Mouse (Mus musculus): Measurements from ENCODE around the gene Ric8a. TPM values are rescaled to one million over a fixed set of nuclear protein-coding genes. Genes with fewer than 3 reads are reported as not detected.

The Ric8a gene
- polyA plus RNA-seq, 1 experiment from 2014 or later, result 85.7 TPM

DNA sequence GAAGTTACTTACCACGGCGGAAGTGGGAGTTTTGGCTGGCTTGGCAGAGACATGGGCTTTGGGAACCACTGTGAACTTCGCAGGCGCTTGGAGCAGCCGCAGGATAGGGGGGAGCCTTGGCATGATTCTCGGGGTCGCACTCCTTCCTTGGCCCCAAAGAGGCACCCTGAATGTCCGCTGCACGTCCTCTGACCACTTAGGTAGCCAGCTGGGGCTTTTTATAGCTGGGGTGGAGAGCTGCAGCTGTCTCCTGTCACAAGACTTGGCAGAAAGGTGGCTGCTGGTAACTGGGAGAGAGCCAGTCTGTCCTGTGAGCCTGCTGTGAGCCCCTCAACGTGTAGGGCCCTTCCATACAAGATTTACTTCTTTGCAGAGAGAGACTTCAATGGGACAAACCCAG lies 43.5 kb downstream of the Ric8a start, which contains the start of gene Cox8b:
Gene Cox8b, minus strand, starts transcription at position 227 of the 400 bp plus-strand sequence.
- ATAC-seq (ENCODE audit: insufficient number of reproducible peaks, low FRiP score, low TSS enrichment, low read depth), result no peak
- Histone ChIP-seq H3K9me3 (no peaks in the 10 kb centered on the region), H3K36me3 (peaks cover 40% of the 10 kb centered on the region), H3K9ac (no peak within 1 kb of the TSS), H3K4me2 (no peak within 1 kb of the TSS), H3K27ac (peak within 1 kb of the TSS; percentile 8; the same call in 1 of the 2 replicates), H3K27me3 (no peaks in the 10 kb centered on the region), H3K4me1 (0 out of 2 replicates have a peak, but pooled peaks cover 7% of the 10 kb centered on the region), H3K4me3 (no peak within 1 kb of the TSS)
- WGBS, result 68% methylated on average over 10 of the region's 10 CpGs

DNA sequence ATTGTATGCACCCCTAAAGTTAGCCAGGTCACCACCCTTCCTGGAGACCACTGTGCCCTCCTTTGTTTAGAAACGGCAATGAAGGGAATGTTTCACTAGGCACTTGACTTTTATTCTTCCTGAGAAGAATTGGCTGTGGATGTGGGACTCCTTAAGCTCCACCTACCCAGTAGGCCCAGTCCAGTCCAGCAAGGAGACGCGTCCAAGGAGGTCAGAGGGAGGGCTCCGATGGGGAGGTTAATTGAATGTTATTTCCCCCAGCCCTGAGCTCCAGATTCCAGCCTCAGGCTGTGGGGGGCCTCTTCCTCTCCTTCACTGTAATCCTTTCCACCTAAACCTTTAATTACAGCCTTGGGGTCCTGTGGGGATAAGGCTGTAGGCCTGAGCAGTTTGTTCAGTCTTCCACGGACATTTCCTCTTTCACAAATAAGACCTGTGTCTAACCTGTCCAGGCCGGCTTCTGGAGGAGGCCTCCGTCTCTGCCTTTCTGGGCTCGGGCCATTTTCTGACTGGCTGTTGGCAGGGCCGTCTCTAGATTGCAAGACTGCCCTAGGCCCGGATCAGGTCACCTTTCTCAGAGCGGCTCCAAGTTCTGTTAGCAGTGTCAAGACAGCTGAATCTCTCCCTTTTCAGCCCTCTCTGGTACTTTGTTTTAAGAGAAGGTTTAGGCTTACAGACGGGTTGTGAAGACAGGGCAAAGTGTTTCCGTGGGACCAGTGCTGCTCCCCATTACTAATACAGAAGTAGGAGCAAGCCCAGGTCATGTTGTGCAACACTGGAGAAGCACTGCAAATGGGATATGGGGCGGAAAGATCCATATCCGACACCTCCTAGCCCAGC lies 45.5 kb downstream of the Ric8a start:
- 58% methylated on average over 15 of the region's 15 CpGs for WGBS
- Histone ChIP-seq H3K27ac (no peak overlapping the region), H3K9ac (0 out of 2 replicates have a peak overlapping the region, but pooled peaks have one; percentile 4), H3K4me3 (no peak overlapping the region), H3K27me3 (no peaks in the 10 kb centered on the region), H3K4me1 (0 out of 2 replicates have a peak, but pooled peaks cover 7% of the 10 kb centered on the region), H3K36me3 (peaks cover 27% of the 10 kb centered on the region), H3K9me3 (no peaks in the 10 kb centered on the region), H3K4me2 (no peak overlapping the region)
- ATAC-seq (ENCODE audit: insufficient number of reproducible peaks, low FRiP score, low TSS enrichment, low read depth), result no peak

DNA sequence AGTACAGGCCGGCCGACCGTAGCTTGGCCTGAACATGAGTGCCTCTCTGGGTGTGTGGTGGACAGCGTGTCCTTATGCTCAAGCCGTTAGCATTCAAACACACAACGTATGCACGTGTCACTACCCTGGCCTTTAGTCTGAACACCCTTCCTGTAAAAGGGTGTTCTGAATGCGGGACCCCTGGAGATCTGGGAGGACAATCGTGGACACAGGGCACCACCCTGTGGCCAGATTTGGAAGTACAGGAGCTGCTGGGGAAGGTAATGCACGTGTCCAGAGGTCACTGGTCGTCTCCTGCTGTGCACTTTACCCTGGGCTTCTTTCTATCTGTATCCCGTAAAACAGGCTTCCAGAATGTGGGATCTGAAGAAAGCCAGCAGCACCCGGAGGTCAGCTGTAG lies 46.5 kb downstream of the Ric8a start:
- peaks cover 9% of the 10 kb centered on the region; the same call in 1 of the 2 replicates for H3K4me1 ChIP-seq
- no peak overlapping the region for H3K27ac ChIP-seq
- H3K27me3 ChIP-seq, result no peaks in the 10 kb centered on the region
- no peak for ATAC-seq (ENCODE audit: insufficient number of reproducible peaks, low FRiP score, low TSS enrichment, low read depth)
- H3K36me3 ChIP-seq, result peaks cover 18% of the 10 kb centered on the region
- H3K9ac ChIP-seq, result no peak overlapping the region
- 19% methylated on average over 13 of the region's 13 CpGs for WGBS
- H3K9me3 ChIP-seq, result no peaks in the 10 kb centered on the region
- no peak overlapping the region for H3K4me3 ChIP-seq
- H3K4me2 ChIP-seq, result no peak overlapping the region

DNA sequence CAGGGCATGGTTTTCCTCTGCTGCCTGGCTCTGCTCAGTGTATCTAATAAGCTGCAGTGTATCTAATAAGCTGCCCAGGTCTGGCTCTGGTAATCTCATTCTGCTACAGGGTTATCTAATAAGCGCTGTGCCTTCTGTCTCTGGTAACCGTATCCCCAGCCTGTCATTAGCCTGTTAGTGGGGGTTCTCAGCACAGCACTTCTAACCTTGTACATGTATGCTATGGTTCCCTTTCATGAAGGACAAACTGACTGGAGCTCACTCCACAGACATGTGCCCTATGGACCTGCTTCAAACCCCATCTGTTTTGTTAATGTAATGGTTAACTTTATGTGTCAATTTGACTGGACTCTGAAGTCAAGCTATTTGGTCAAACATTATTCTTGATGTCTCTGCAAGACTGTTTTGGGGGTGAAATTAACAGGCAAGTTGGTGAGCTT lies 48.9 kb downstream of the Ric8a start:
- no peak overlapping the region for H3K9ac ChIP-seq
- H3K4me2 ChIP-seq, result no peak overlapping the region
- H3K36me3 ChIP-seq, result no peaks in the 10 kb centered on the region
- H3K4me3 ChIP-seq, result no peak overlapping the region
- H3K4me1 ChIP-seq, result peaks cover 17% of the 10 kb centered on the region
- no peak overlapping the region for H3K27ac ChIP-seq
- WGBS, result 70% methylated on average over 2 of the region's 2 CpGs
- no peaks in the 10 kb centered on the region for H3K9me3 ChIP-seq
- no peaks in the 10 kb centered on the region for H3K27me3 ChIP-seq
- no peak for ATAC-seq (ENCODE audit: insufficient number of reproducible peaks, low FRiP score, low TSS enrichment, low read depth)

DNA sequence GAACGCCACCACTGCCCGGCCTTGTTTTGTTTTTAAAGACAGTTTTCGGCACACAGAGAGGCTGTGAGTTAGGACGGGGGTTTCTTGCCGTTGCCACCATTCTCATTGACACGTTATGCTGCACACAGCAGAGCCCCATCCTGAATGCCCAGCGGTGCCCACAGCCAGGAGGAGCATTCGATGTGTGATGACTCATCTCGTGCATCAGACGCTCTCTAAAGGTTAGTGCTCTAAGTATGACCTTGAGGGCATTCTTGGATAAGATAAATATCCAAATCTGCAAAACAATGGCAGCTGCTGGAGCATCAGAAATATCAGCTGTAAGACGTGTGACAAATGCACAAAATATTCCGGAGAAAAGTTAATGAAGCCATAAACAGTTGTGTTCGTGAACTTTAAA lies 50.4 kb downstream of the Ric8a start:
- no peak overlapping the region for H3K4me3 ChIP-seq
- no peak overlapping the region for H3K27ac ChIP-seq
- 83% methylated on average over 13 of the region's 13 CpGs for WGBS
- no peaks in the 10 kb centered on the region for H3K27me3 ChIP-seq
- no peak overlapping the region for H3K4me2 ChIP-seq
- H3K4me1 ChIP-seq, result peaks cover 17% of the 10 kb centered on the region
- H3K9me3 ChIP-seq, result no peaks in the 10 kb centered on the region
- no peaks in the 10 kb centered on the region for H3K36me3 ChIP-seq
- no peak for ATAC-seq (ENCODE audit: insufficient number of reproducible peaks, low FRiP score, low TSS enrichment, low read depth)
- H3K9ac ChIP-seq, result no peak overlapping the region

DNA sequence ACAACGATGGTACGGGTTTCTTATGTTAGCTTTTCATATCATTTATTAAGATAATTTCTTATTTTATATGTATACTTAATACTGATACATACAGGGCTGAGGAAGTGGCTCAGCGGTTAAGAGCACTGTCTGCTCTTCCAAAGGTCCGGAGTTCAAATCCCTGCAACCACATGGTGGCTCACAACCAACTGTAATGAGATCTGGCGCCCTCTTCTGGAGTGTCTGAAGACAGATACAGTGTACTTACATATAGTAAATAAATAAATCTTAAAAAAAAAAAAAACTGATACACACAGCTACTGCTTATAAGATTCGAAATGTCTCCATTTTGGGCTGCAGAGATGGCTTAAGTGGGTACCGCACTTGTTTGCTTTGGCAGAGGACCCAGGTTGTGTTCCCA lies 50.9 kb downstream of the Ric8a start:
- Histone ChIP-seq H3K9ac (no peak overlapping the region), H3K4me2 (no peak overlapping the region), H3K9me3 (no peaks in the 10 kb centered on the region), H3K27me3 (no peaks in the 10 kb centered on the region), H3K27ac (no peak overlapping the region), H3K4me1 (peaks cover 17% of the 10 kb centered on the region), H3K36me3 (no peaks in the 10 kb centered on the region), H3K4me3 (no peak overlapping the region)
- no peak for ATAC-seq (ENCODE audit: insufficient number of reproducible peaks, low FRiP score, low TSS enrichment, low read depth)
- 83% methylated on average over 7 of the region's 7 CpGs for WGBS

DNA sequence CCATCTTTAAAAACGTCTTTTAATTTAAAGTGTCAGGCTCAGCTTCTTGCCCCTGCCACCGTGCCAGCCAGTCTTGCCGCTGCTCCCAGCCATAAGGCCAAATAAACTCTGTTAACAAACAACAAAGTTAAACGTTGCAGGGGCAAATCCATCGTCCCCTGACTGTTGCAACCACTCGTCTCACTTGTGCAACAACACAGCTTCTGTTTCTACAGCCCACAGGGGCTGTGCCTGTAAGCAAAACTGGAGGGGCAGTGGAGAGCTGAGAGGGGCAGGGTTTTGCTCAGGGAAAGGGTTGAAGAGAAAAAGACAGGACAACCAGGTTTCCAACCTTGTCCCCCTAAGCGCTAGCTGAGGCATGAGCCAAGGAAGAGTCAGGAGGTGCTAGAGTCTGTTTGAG lies 51.4 kb downstream of the Ric8a start:
- no peak for ATAC-seq (ENCODE audit: insufficient number of reproducible peaks, low FRiP score, low TSS enrichment, low read depth)

DNA sequence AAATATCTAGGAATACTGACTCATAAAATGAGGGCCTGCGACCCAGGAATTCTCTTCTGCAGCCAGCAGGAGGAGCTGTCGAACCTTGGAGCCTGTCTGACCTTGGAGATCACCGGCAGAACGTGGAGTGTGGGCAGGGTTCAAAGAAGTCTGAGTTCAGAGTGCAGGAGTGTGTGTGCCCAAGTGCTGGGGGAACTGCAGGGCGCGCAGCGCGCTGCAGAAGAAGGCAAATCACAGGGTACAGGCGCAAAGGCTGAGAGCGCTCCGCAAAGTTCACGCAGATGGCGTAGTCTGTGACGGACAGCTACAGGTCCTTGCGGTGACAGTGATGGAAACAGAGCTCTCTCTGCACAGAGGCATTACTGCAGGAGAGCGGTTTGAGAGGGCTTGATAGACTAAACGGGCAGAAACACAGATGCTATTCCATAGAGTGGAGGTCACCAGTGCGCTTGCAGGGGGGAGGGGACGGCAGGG lies 51.9 kb downstream of the Ric8a start:
- peaks cover 10% of the 10 kb centered on the region for H3K4me1 ChIP-seq
- no peaks in the 10 kb centered on the region for H3K27me3 ChIP-seq
- H3K27ac ChIP-seq, result no peak overlapping the region
- H3K36me3 ChIP-seq, result no peaks in the 10 kb centered on the region
- no peak overlapping the region for H3K9ac ChIP-seq
- no peaks in the 10 kb centered on the region for H3K9me3 ChIP-seq
- WGBS, result under 1% methylated on average over 19 of the region's 19 CpGs
- peak overlapping the region; percentile 89 for H3K4me2 ChIP-seq
- peak overlapping the region; percentile 40 for H3K4me3 ChIP-seq
- ATAC-seq (ENCODE audit: insufficient number of reproducible peaks, low FRiP score, low TSS enrichment, low read depth), result no peak; the same call in 1 of the 2 replicates

More for the DNA sequence above, 51.4 kb downstream of the Ric8a start:
- H3K4me3 ChIP-seq, result no peak overlapping the region
- no peak overlapping the region for H3K9ac ChIP-seq
- H3K9me3 ChIP-seq, result no peaks in the 10 kb centered on the region
- no peak overlapping the region for H3K27ac ChIP-seq
- H3K36me3 ChIP-seq, result no peaks in the 10 kb centered on the region
- no peaks in the 10 kb centered on the region for H3K27me3 ChIP-seq
- H3K4me1 ChIP-seq, result peaks cover 12% of the 10 kb centered on the region
- H3K4me2 ChIP-seq, result no peak overlapping the region
- 40% methylated on average over 7 of the region's 7 CpGs for WGBS

DNA sequence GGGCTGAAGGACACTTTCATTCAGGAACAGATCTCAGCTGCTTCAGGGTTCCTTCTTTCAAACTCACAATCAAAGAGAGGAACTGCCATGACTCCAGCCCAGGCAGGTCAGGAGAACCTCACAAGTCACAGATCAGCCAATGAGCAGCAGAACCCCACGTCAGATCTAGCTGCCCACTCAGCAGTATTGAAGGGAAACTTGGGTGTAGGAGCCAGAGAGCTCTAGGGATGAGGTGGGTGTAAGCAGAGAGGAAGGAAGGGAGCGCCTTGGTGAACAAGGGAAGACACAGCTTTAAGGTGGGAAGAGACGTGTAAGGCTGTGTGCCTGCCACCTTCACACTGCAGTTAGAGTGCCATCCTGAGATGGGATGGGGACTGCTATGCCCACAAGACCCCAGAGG lies 55.5 kb downstream of the Ric8a start:
- Histone ChIP-seq H3K36me3 (no peaks in the 10 kb centered on the region), H3K4me1 (peaks cover 10% of the 10 kb centered on the region), H3K9ac (no peak overlapping the region), H3K9me3 (no peaks in the 10 kb centered on the region), H3K4me2 (no peak overlapping the region), H3K4me3 (no peak overlapping the region), H3K27ac (no peak overlapping the region), H3K27me3 (no peaks in the 10 kb centered on the region)
- 63% methylated on average over 3 of the region's 3 CpGs for WGBS
- ATAC-seq (ENCODE audit: insufficient number of reproducible peaks, low FRiP score, low TSS enrichment, low read depth), result no peak

DNA sequence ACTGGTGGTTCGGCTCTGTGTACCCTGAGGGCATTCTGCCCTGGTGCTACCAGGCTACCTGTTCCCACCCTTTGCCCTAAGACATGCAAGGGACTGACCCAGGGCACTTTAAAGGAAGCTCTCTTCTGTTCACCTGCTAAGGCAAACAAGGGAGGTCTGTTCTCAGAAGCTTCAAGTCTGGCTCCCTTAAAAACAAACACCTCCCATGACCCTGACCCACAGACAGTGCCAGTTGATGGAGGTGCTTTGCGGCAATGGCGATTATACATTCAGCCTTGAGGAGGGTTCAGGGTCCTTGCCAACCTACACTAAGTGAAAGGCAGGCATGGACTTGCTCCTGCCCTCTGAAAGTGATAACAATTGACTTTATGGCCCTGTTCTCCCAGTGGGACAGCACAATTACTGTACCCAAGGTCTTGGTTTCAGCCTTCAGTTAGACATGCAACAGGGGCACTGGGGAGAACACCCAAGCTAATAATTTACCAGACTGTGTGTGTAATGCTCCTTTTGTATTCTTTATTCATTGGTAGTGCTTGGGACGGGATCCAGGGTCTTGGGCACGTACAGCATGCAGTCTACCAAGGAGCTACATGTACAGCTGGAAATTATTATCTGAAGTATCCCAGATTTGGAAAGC lies 56.2 kb downstream of the Ric8a start:
- Histone ChIP-seq H3K9me3 (no peaks in the 10 kb centered on the region), H3K4me1 (peaks cover 10% of the 10 kb centered on the region), H3K36me3 (no peaks in the 10 kb centered on the region), H3K9ac (no peak overlapping the region), H3K27me3 (no peaks in the 10 kb centered on the region; the same call in 1 of the 2 replicates), H3K4me2 (no peak overlapping the region), H3K4me3 (no peak overlapping the region), H3K27ac (no peak overlapping the region)
- WGBS, result 55% methylated on average over 5 of the region's 5 CpGs
- ATAC-seq (ENCODE audit: insufficient number of reproducible peaks, low FRiP score, low TSS enrichment, low read depth), result no peak
